Mouse (Mus musculus): ENCODE measurements around the gene Lyzl4.

DNA sequence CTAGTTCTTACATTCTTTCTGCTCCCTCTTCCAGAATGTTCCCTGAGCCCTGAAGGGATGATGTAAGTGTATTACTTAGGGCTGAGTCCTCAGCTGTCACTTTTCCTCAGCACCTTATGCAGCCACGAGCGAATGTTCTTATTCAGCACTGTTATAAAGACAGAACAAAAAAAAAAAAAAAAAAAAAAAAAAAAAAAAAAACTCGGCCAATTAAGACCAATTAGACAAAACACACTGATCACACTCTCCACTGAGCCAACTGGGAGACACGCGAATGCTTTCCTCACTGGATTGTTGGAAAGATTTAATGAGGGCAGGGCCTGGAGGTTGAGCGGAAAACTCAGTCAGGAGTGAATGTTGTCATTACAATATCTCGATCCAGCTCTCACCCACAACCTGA, 81.4 kb downstream of the Lyzl4 start:
- TF ChIP-seq CTCF (IDR thresholded peaks at IDR 0.05; ENCODE audit: low read depth, low read length) (no peak), POLR2A (IDR thresholded peaks at IDR 0.05; ENCODE audit: insufficient read depth, low read length) (no peak), EP300 (IDR thresholded peaks at IDR 0.05; ENCODE audit: insufficient read depth, low read depth, low read length) (no peak)

Measured in ES-Bruce4 (cell line).